Mouse (Mus musculus) left cerebral cortex, postnatal 36 days (tissue): ENCODE data around the gene Gde1. TPM values are rescaled to one million over a fixed set of nuclear protein-coding genes. Genes with fewer than 3 reads are reported as not detected.

Experiments
- DNase-seq, 2 experiments: peaks; one replicate each; pipeline ENCODE4 v3.0.0; 2021 to 2022; ENCODE audit warnings: low spot score in 2 of 2, mixed read lengths in 1 of 2
- intact Hi-C: fragments of 180-260 bp; cut with DNase I; formaldehyde crosslinking; loops from one replicate; pipeline ENCODE4 v1.15.1; 2025
- total RNA-seq, 2 experiments: library from RNA; stranded (reverse); gene quantifications; 2 replicates each; pipeline ENCODE4 v1.2.3; 2021

Gde1 gene
- 100 to 1,000 TPM; 258 to 307 TPM for total RNA-seq

GRCm38 (mm10) chr7:118705101-118705961 lies at the start of gene Gde1:
Gde1 (minus strand) TSS chr7:118705778.
- DNase-seq = peak; percentile 91 to 93

DNA sequence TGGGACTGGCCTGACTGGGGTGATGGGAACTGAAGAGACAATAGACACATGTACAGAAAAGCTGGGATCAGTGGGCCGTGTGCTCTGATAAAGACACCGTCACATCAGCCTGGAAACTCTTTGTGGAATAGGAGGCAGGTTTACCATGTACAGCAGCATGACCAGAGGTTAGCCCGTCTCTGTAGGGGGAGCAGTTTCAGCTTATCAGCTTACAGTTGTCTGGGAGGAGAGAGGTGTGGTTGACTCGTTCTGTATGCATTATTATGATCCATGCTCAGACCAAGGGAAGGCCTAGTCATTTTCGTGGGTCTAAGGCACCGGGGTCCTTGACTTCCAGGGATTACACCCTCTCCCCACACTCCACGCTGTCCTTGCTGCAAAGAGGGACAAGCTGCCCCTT lies 46.0 kb upstream of the Gde1 start:
- DNase-seq = no peak
- intact Hi-C loops = no loop called here

More at GRCm38 (mm10) chr7:118705101-118705961, at the start of gene Gde1:
- intact Hi-C loops = no loop called here

GRCm38 (mm10) chr7:118749706-118750105 lies 44.1 kb upstream of the Gde1 start:
- intact Hi-C loops = no loop called here
- DNase-seq = no peak

- intact Hi-C loops = no loop called here
- DNase-seq = peak; percentile 17 to 19
These were observed 42.5 kb upstream of the Gde1 start for GRCm38 (mm10) chr7:118747891-118748672.

GRCm38 (mm10) chr7:118744766-118745165 lies 39.2 kb upstream of the Gde1 start:
- no peak for DNase-seq
- intact Hi-C loops = no loop called here

DNA sequence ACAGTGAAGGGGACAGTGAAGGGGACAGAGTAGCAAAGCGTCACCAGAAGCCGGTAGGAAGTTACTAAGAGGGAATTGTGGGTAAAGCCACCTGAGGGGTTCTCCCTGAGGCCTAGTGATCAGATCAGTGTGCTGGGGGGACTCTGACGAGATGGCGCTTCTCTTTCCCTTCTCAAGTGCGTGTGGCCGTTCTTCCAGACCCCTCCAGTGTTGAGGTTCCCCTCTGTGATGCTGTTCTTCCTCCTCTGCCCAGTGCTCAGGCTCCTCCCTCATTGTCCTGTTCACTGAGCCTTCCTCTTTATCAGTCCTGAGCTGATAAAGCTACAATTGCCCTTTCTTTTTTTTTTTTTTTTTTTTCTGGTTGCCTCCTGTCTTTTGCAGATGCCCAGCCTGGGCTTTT lies 36.7 kb upstream of the Gde1 start:
- DNase-seq = no peak
- intact Hi-C loops = no loop called here

GRCm38 (mm10) chr7:118740532-118741338 lies 35.2 kb upstream of the Gde1 start:
- intact Hi-C loops = no loop called here
- peak; percentile 94 to 95 for DNase-seq

GRCm38 (mm10) chr7:118739975-118740531 lies 34.5 kb upstream of the Gde1 start, which contains the start of gene Vps35l:
Vps35l (plus strand) TSS chr7:118740226.
- peak; percentile 71 to 76 for DNase-seq
- intact Hi-C loops = no loop called here

DNA sequence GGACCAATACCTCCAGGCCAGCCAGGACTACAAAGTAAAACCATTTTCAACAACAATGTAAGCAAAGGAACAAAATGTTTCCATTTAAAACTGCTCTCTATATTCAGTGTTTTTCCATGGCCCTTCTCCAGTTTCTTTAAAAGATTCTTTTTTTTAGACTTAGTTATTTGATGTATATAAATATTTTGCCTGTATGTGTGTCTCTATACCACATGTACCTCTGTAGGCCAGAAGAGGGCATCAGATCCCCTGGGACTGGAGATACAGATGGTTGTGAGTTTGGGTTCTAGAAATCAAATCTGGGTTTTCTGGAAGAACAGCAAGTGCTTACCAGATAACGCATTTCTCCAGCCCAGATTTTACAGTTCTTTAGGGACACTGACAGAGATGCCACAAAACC lies 33.2 kb upstream of the Gde1 start:
- intact Hi-C loops = no loop called here

DNA sequence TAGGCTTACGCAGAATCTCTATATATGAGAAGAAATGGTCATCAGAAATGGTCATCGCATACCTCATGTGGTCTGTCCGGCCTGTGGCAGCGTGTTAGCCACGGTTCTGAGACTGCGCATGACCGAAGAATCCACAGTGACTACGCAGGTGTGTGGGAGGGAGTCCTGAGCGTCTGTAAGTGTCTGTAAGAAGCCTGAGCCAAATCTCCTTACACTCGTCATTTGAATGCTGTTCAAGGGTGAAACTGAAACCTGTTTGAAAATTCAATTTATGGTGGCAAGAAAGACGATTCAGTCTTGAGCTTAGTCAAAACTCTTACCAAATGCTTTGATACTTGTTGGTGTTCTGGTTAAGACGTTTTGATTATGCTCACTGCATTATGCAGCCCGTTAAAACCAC lies 27.6 kb upstream of the Gde1 start:
- DNase-seq = no peak
- intact Hi-C loops = no loop called here

More for the DNA sequence above, 33.2 kb upstream of the Gde1 start:
- no peak for DNase-seq

DNA sequence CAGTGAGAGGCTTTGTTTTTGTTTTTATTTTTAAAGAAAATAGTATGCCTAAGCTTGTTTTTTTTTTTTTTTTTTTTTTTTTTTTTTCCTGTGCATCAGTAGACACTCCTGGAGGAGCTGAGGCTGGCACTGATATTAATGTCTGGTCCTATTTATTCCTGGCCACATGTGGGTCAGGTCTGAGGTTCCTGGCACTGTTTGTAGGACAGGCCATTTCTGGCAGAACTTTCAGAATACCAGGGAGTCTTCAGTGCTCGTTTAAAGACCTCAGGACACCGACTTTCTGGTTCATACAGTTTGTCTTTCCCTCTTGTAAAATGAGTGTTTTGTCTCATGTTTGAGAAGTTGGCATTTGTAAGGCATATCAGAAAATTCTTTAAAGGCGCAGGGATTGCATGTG lies 26.2 kb upstream of the Gde1 start:
- no peak for DNase-seq
- intact Hi-C loops = no loop called here

- intact Hi-C loops = no loop called here
- DNase-seq = no peak
These were observed 23.4 kb upstream of the Gde1 start for GRCm38 (mm10) chr7:118728846-118729587.

DNA sequence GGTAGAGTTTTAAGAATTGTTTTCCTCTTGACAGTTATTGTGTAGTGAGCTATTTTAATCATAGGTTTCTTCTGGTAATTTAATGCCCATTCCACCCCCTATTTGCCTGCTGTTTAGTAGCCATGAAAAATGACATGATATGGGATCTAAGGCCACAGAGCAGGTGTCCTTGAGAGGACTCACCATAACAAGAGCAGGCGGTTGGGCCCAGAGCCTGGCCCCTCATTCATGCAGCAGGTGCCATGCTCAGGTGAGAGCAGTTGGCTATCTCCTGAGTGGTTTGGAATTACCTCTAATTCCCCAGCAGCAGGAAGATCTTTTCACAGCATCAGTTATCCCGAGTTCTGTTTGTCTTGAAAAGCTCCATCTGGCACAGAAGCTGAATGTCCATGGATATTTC lies 19.9 kb upstream of the Gde1 start:
- DNase-seq = no peak
- intact Hi-C loops = no loop called here

GRCm38 (mm10) chr7:118723927-118724326 lies 18.3 kb upstream of the Gde1 start:
- DNase-seq = no peak
- intact Hi-C loops = no loop called here

DNA sequence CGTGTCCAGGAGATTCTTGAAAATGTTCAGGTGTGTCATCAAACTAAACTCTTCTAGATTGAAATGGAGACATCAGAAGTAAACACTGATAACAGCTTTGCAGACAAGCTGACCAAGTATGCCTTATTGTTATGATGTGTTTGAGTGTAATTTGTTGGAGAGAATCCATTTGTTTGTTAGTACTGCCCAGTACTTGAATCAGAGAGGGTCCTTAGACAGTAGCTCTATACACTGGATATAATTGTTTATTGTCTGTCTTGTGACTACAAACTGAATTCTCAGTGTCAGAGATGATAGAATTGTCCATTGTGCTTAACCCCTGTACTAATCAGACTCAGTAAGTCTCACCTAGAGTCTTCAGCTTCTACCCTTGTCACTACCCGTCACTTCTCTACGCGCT lies 12.5 kb upstream of the Gde1 start:
- no peak for DNase-seq
- intact Hi-C loops = no loop called here

DNA sequence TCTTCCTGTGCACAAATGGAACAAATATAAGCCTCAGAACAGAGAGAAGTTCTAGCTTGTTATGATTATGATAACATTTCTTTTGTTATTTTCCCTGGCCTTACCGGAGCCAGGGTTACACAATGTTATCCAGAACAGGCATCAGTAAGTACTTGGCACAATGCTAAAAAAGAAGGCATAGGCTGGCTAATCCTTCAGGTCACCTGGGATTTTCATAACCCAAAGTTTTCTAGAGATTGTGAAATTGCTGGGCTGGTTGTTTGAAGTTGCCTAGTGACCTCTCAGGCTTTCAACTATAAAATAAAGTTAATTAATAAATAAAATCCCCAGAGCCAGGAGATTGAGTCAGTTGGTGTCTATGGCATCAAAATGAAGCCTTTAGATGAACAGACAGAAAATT lies 9.3 kb upstream of the Gde1 start:
- DNase-seq = no peak
- intact Hi-C loops = no loop called here

- peak; percentile 94 to 95 for DNase-seq
- intact Hi-C loops = no loop called here
These were observed 6.9 kb upstream of the Gde1 start, which contains the start of gene Ccp110 for GRCm38 (mm10) chr7:118712228-118713173. Ccp110 (plus strand) TSS chr7:118712552.

DNA sequence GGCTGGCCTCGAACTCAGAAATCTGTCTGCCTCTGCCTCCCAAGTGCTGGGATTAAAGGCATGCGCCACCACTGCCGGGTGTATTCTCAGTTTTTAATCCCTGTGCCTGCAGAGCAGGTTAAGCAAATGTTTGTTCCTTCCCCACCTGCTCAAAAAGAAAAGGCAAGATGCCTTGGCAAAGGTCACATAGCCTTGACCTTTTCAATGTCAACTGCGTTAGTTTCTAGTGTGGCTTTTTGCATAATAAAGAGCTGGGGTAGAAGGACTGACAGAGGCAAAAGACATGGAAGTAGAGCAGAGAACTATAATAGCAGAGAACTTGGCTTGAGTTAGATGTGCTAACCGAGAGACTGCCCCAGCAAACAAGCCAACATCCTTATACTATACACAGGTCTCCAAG lies 5.2 kb upstream of the Gde1 start:
- DNase-seq = no peak
- intact Hi-C loops = no loop called here
